Mouse (Mus musculus) cerebellum, postnatal 14 days (tissue): Measurements from ENCODE around the gene Actrt2.

ENCODE experiments used
- DNase-seq, 2 experiments: peaks; one replicate each; pipeline ENCODE4 v3.0.0; 2021; ENCODE audit warnings: mixed read lengths in 2 of 2

The Actrt2 gene

GRCm38 (mm10) chr4:154682311-154682710 is 14.6 kb upstream of the Actrt2 start:
- DNase-seq, result no peak

- DNase-seq, result no peak
These were observed 7.9 kb upstream of the Actrt2 start for GRCm38 (mm10) chr4:154675441-154676000.

- no peak for DNase-seq
These were observed 7.3 kb upstream of the Actrt2 start for GRCm38 (mm10) chr4:154674966-154675365.

GRCm38 (mm10) chr4:154674541-154674940 is 6.9 kb upstream of the Actrt2 start:
- DNase-seq, result peak; percentile 62 to 78

GRCm38 (mm10) chr4:154673986-154674385 is 6.3 kb upstream of the Actrt2 start:
- no peak for DNase-seq

- DNase-seq, result no peak
These were observed 4.4 kb upstream of the Actrt2 start for GRCm38 (mm10) chr4:154672027-154672426.

DNA sequence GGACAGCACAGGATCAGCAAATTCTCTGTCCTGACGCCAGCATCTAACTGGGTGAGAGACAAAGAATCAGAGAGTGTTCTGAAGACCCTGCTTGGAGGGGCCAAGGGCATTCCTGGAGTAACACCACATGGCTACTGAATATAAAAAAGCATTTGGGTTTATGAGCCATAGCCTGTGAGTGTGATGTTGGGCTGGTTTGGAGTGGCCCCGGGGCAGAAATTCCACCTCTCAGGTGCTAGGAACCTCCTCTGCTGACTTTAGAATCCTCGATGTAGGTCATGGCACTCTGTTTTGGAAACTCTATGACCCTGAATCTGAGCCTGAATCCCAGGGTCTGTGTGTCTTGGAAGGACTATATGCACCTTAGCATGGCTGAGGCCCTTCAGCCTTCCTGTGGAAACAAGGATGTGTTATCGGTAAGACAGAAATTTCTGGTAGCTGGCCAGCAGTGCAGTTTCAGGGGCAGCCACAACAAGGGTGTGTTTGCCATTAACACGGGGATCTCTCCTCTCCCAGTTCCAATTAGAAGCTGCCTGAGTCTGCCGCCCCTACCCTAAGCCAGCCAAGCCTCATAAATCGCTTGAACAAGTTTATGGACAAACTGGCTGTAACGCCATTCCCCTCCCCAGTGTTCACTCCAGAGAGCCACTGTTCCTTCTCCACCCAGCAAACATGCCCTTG is 3.7 kb upstream of the Actrt2 start:
- DNase-seq, result no peak

GRCm38 (mm10) chr4:154662681-154663215 is 4.9 kb downstream of the Actrt2 start:
- DNase-seq, result no peak

GRCm38 (mm10) chr4:154661256-154661655 is 6.4 kb downstream of the Actrt2 start:
- no peak for DNase-seq

DNA sequence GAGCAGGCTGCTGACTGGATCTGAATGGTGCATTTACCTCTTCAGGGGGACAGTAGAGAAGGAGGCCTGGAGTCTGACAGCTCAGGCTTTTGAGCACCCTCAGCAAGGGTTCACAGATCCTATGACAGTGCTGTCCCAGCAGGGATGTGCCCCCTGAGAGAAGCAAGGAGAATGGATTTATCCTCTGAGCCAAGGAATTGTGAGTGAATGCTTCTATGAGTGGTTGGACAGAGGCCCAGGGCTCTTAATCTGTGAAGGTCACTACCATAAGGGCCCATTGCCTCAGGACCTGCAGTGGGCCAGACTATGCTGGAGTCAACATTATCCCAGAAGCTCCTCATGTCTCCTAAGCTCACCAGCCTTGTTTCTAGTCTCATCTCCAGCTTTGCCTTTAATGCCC is 7.6 kb downstream of the Actrt2 start:
- DNase-seq, result no peak

GRCm38 (mm10) chr4:154655134-154655910 is 12.3 kb downstream of the Actrt2 start:
- peak in 1 of 2 experiments; percentile 34 for DNase-seq

DNA sequence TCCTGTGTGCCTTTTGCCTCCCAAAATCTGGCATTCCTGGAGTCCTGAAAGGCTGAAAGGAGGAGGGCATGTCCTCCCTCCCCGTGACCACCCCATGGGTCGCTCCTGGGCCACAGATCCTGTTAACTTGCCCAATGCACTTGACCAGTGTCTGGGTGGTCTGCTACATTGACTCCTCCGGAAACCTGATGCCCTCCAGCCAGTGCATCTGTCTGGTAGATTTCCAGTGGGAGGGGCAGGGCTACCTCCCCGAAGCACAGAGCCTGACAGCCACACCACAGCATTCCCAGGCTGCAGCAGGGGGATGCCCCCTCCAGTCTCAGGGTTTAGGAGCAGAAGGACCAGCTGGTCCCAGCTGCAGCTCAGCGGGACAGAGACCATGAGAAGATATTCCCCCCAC is 15.2 kb downstream of the Actrt2 start:
- no peak for DNase-seq

GRCm38 (mm10) chr4:154649083-154649747 is 18.5 kb downstream of the Actrt2 start:
- DNase-seq, result peak; percentile 35 to 37

DNA sequence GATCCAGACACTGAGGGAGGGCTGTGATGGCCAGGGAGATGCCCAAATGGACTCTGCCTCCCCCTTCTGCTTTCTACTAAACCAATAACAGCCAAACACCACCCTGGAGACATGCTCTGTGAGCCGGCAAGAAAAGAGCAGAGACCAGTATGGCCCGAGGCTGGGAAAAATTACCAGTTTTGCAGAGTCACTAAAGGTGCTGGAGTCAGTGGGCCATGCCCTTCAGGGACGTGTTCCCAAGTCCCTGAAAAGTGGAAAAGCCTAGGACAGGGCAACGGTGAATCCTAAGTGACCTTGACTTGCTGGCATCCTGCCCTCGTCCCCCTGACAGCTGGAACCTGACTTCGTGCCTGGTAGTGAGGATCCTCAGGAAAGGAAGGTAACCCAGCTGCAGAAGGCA is 25.2 kb downstream of the Actrt2 start:
- DNase-seq, result no peak

DNA sequence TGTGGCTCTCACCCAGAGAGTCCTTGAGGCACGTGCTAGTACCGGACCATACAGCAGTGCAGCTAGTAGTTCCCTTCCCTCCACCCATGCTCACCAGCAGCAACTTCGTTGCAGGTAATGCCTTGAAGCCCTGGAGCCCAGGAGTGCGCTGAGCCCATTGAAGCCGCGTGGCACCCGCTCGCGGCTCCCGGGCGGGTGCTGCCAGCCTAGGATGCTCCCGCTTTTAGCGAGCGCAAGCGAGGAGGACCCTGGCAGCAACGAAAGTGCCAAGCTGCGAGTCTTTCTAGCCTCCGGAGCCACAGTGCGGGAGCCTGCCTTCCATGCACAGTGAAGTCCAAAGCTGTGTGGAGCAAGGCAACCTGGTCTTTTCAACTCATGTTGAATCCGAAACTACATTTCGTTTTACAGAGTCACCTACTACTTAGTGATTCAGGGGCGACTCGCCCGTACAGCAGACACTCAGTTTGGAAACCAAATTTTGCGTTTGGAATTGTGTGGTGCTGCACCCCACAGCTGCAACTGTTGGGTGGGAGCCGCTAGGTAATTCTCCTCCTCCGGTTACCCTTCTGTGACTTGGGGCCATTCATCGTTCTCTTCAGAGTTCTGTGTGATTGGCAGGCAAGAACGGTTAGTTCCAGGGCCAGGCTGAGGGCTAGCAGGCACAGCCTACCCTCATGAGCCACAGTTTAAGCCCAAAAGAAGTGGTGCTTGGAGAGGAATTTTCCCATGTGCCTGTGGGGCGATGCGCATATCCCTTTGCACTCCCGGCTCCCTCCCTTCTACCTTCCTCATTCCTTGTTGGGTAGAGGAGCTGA is 26.2 kb downstream of the Actrt2 start:
- DNase-seq, result peak; percentile 18 to 35

- peak; percentile 18 to 31 for DNase-seq
These were observed 27.0 kb downstream of the Actrt2 start for GRCm38 (mm10) chr4:154640443-154641295.

- DNase-seq, result no peak
These were observed 27.9 kb downstream of the Actrt2 start for GRCm38 (mm10) chr4:154639591-154640442.

- peak in 1 of 2 experiments; percentile 25 for DNase-seq
These were observed 28.5 kb downstream of the Actrt2 start for GRCm38 (mm10) chr4:154639126-154639525.

DNA sequence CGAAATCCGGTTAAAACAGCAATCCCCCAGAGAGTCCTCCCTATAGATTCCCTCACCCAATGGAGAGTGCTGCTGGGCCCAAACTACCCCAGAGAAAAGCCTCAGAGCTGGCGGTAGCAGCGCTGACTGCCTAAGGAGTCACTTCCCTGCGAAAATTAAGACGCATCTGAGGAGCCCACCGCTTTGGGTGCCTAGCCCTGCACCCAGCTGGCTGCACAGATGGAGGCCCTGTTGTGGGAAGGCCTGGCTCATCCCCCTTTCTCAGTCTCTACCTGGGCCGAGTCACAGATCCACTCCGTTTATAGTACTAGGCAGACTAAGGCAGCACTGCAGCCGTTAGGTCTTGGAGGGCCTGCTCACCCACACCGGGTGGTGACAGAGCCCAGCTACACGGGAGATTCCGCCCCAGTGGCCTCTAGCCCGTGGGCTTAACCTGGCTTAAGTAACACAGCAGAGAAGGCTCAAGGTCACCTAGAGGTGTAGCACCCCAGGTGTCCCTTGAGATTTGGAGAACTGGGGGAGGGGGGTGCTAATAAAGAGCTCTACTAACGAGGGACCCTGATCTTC is 29.3 kb downstream of the Actrt2 start:
- DNase-seq, result no peak
